Mouse (Mus musculus): Measurements from ENCODE around the gene Ebna1bp2. TPM values are rescaled to one million over a fixed set of nuclear protein-coding genes. Genes with fewer than 3 reads are reported as not detected.

Gene Ebna1bp2
- polyA plus RNA-seq, 1 experiment from 2014 or later = 62.9 TPM

- no peaks in the 10 kb centered on the region for H3K36me3 ChIP-seq (replicated peaks)
- WGBS (ENCODE audit: insufficient replicate concordance) = 75% methylated on average over 11 of the region's 11 CpGs
- ATAC-seq (ENCODE audit: insufficient read depth) = no peak
- H3K27ac ChIP-seq (replicated peaks) = no peak overlapping the region
- no peak overlapping the region for H3K4me2 ChIP-seq
- H3K27me3 ChIP-seq = 0 out of 2 replicates have a peak, but pooled peaks cover 4% of the 10 kb centered on the region
- no peak overlapping the region for H3K4me3 ChIP-seq (replicated peaks)
- no peaks in the 10 kb centered on the region for H3K9me3 ChIP-seq (replicated peaks)
- H3K4me1 ChIP-seq (replicated peaks) = peaks cover 5% of the 10 kb centered on the region
- no peak overlapping the region for H3K9ac ChIP-seq
These were observed 5.2 kb upstream of the Ebna1bp2 start for GRCm38 (mm10) chr4:118615412-118615811.

- Histone ChIP-seq H3K27ac (replicated peaks) (peak overlapping the region; percentile 33; the same call in 1 of the 2 replicates), H3K36me3 (replicated peaks) (peaks cover 31% of the 10 kb centered on the region), H3K9me3 (replicated peaks) (no peaks in the 10 kb centered on the region), H3K27me3 (no peaks in the 10 kb centered on the region), H3K4me2 (peak overlapping the region; percentile 92), H3K9ac (peak overlapping the region; percentile 60), H3K4me1 (replicated peaks) (peaks cover 20% of the 10 kb centered on the region), H3K4me3 (replicated peaks) (peak overlapping the region; percentile 82)
- WGBS (ENCODE audit: insufficient replicate concordance) = under 1% methylated on average over 23 of the region's 23 CpGs
- peak; percentile 17; the same call in 1 of the 2 replicates for ATAC-seq (ENCODE audit: insufficient read depth)
These were observed 345 bp downstream of the Ebna1bp2 start for GRCm38 (mm10) chr4:118620967-118621320.

- Histone ChIP-seq H3K4me3 (replicated peaks) (peak overlapping the region; percentile 82), H3K27me3 (no peaks in the 10 kb centered on the region), H3K9me3 (replicated peaks) (no peaks in the 10 kb centered on the region), H3K9ac (no peak overlapping the region), H3K4me1 (replicated peaks) (peaks cover 20% of the 10 kb centered on the region), H3K27ac (replicated peaks) (no peak overlapping the region), H3K4me2 (peak overlapping the region; percentile 92), H3K36me3 (replicated peaks) (peaks cover 39% of the 10 kb centered on the region)
- ATAC-seq (ENCODE audit: insufficient read depth) = no peak
- WGBS (ENCODE audit: insufficient replicate concordance) = 27% methylated on average over 9 of the region's 9 CpGs
These were observed 1.2 kb downstream of the Ebna1bp2 start for GRCm38 (mm10) chr4:118621781-118622180.

GRCm38 (mm10) chr4:118630261-118630660 lies 9.7 kb downstream of the Ebna1bp2 start:
- Histone ChIP-seq H3K4me2 (no peak overlapping the region), H3K9me3 (replicated peaks) (no peaks in the 10 kb centered on the region), H3K27ac (replicated peaks) (no peak overlapping the region), H3K36me3 (replicated peaks) (peaks cover 41% of the 10 kb centered on the region), H3K9ac (no peak overlapping the region), H3K4me1 (replicated peaks) (no peaks in the 10 kb centered on the region), H3K4me3 (replicated peaks) (no peak overlapping the region), H3K27me3 (no peaks in the 10 kb centered on the region)
- no peak for ATAC-seq (ENCODE audit: insufficient read depth)
- 77% methylated on average over 5 of the region's 5 CpGs for WGBS (ENCODE audit: insufficient replicate concordance)

- no peak overlapping the region for H3K9ac ChIP-seq
- WGBS (ENCODE audit: insufficient replicate concordance) = 37% methylated on average over 20 of the region's 20 CpGs
- ATAC-seq (ENCODE audit: insufficient read depth) = no peak
- no peaks in the 10 kb centered on the region for H3K36me3 ChIP-seq (replicated peaks)
- H3K27ac ChIP-seq (replicated peaks) = no peak overlapping the region
- H3K4me1 ChIP-seq (replicated peaks) = no peaks in the 10 kb centered on the region
- no peak overlapping the region for H3K4me3 ChIP-seq (replicated peaks)
- no peaks in the 10 kb centered on the region for H3K9me3 ChIP-seq (replicated peaks)
- no peak overlapping the region for H3K4me2 ChIP-seq
- H3K27me3 ChIP-seq = no peaks in the 10 kb centered on the region; the same call in 1 of the 2 replicates
These were observed 22.0 kb downstream of the Ebna1bp2 start for GRCm38 (mm10) chr4:118642346-118643190.

GRCm38 (mm10) chr4:118645234-118645633 lies 24.6 kb downstream of the Ebna1bp2 start:
- Histone ChIP-seq H3K4me1 (replicated peaks) (no peaks in the 10 kb centered on the region), H3K27me3 (no peaks in the 10 kb centered on the region; the same call in 1 of the 2 replicates), H3K9ac (no peak overlapping the region), H3K27ac (replicated peaks) (no peak overlapping the region), H3K4me2 (no peak overlapping the region), H3K4me3 (replicated peaks) (no peak overlapping the region), H3K9me3 (replicated peaks) (no peaks in the 10 kb centered on the region), H3K36me3 (replicated peaks) (no peaks in the 10 kb centered on the region)
- 2% methylated on average over 2 of the region's 2 CpGs for WGBS (ENCODE audit: insufficient replicate concordance)
- ATAC-seq (ENCODE audit: insufficient read depth) = no peak

- no peak within 1 kb of the TSS for H3K4me2 ChIP-seq
- no peak within 1 kb of the TSS for H3K27ac ChIP-seq (replicated peaks)
- ATAC-seq (ENCODE audit: insufficient read depth) = no peak
- no peak within 1 kb of the TSS for H3K9ac ChIP-seq
- H3K27me3 ChIP-seq = no peaks in the 10 kb centered on the region
- no peak within 1 kb of the TSS for H3K4me3 ChIP-seq (replicated peaks)
- no peaks in the 10 kb centered on the region for H3K36me3 ChIP-seq (replicated peaks)
- H3K9me3 ChIP-seq (replicated peaks) = no peaks in the 10 kb centered on the region
- H3K4me1 ChIP-seq (replicated peaks) = no peaks in the 10 kb centered on the region
These were observed 38.1 kb downstream of the Ebna1bp2 start, which contains the start of gene Olfr62 for GRCm38 (mm10) chr4:118658652-118659051. Gene Olfr62, plus strand, starts transcription at chr4:118658952.

Other genes starting within 250 kb of the Ebna1bp2 start
- gene Szt2, start 211.5 kb upstream of the Ebna1bp2 start, polyA plus RNA-seq (2015; fragmentation: Nextera tagmentation; extraction: Ambion mirVana) = 2.4 and 2.5 TPM in 2 replicates
- 65.5 and 73.5 TPM in 2 replicates for gene Med8, start 211.5 kb upstream of the Ebna1bp2 start, polyA plus RNA-seq (2015; fragmentation: Nextera tagmentation; extraction: Ambion mirVana)
- 83.4 and 93.5 TPM in 2 replicates for gene Elovl1, start 192.7 kb upstream of the Ebna1bp2 start, polyA plus RNA-seq (2015; fragmentation: Nextera tagmentation; extraction: Ambion mirVana)
- gene Cdc20, start 183.4 kb upstream of the Ebna1bp2 start, polyA plus RNA-seq (2015; fragmentation: Nextera tagmentation; extraction: Ambion mirVana) = 170 and 187 TPM in 2 replicates
- 6.3 and 7.3 TPM in 2 replicates for gene Mpl, start 163.3 kb upstream of the Ebna1bp2 start, polyA plus RNA-seq (2015; fragmentation: Nextera tagmentation; extraction: Ambion mirVana)
- gene Tie1, start 130.7 kb upstream of the Ebna1bp2 start, polyA plus RNA-seq (2015; fragmentation: Nextera tagmentation; extraction: Ambion mirVana) = 6.2 and 8.2 TPM in 2 replicates
- 6.4 and 6.8 TPM in 2 replicates for gene 2610528J11Rik, start 93.8 kb upstream of the Ebna1bp2 start, polyA plus RNA-seq (2015; fragmentation: Nextera tagmentation; extraction: Ambion mirVana)
- 1.9 and 2.0 TPM in 2 replicates for gene Tmem125, start 76.8 kb upstream of the Ebna1bp2 start, polyA plus RNA-seq (2015; fragmentation: Nextera tagmentation; extraction: Ambion mirVana)
- gene Cfap57, start within 50 bp of the Ebna1bp2 start, polyA plus RNA-seq (2015; fragmentation: Nextera tagmentation; extraction: Ambion mirVana) = 0.75 and 0.82 TPM in 2 replicates
- not detected in 2 replicates for gene Olfr62, start 38.2 kb downstream of the Ebna1bp2 start, polyA plus RNA-seq (2015; fragmentation: Nextera tagmentation; extraction: Ambion mirVana)
- not detected in 2 replicates for gene Olfr1342, start 72.0 kb downstream of the Ebna1bp2 start, polyA plus RNA-seq (2015; fragmentation: Nextera tagmentation; extraction: Ambion mirVana)
- gene Olfr1341, start 82.7 kb downstream of the Ebna1bp2 start, polyA plus RNA-seq (2015; fragmentation: Nextera tagmentation; extraction: Ambion mirVana) = not detected in 2 replicates
- not detected in 2 replicates for gene Olfr1340, start 99.3 kb downstream of the Ebna1bp2 start, polyA plus RNA-seq (2015; fragmentation: Nextera tagmentation; extraction: Ambion mirVana)
- gene Olfr1339, start 111.4 kb downstream of the Ebna1bp2 start, polyA plus RNA-seq (2015; fragmentation: Nextera tagmentation; extraction: Ambion mirVana) = not detected in 2 replicates
- not detected in 2 replicates for gene Olfr1338, start 137.9 kb downstream of the Ebna1bp2 start, polyA plus RNA-seq (2015; fragmentation: Nextera tagmentation; extraction: Ambion mirVana)
- not detected in 2 replicates for gene Olfr1337, start 161.8 kb downstream of the Ebna1bp2 start, polyA plus RNA-seq (2015; fragmentation: Nextera tagmentation; extraction: Ambion mirVana)
- gene Olfr1335, start 189.1 kb downstream of the Ebna1bp2 start, polyA plus RNA-seq (2015; fragmentation: Nextera tagmentation; extraction: Ambion mirVana) = not detected in 2 replicates
- gene Olfr1333, start 215.5 kb downstream of the Ebna1bp2 start, polyA plus RNA-seq (2015; fragmentation: Nextera tagmentation; extraction: Ambion mirVana) = not detected in 2 replicates
- not detected in 2 replicates for gene Olfr1331, start 243.8 kb downstream of the Ebna1bp2 start, polyA plus RNA-seq (2015; fragmentation: Nextera tagmentation; extraction: Ambion mirVana)